Mouse (Mus musculus) frontal cortex, postnatal 14 days (tissue): ENCODE measurements around the gene Desi1.

Experiments
- DNase-seq, 2 experiments: peaks; one replicate each; pipeline ENCODE4 v3.0.0; 2022; ENCODE audit warnings: low spot score in 2 of 2

Desi1 gene

GRCm38 (mm10) chr15:82033762-82034161 is at the start of gene Desi1:
Desi1 (minus strand) TSS chr15:82033862.
- no peak for DNase-seq

- DNase-seq: peak in 1 of 2 experiments; percentile 17
Measured at GRCm38 (mm10) chr15:82081161-82081560, 47.5 kb upstream of the Desi1 start.

GRCm38 (mm10) chr15:82079883-82080282 is 46.2 kb upstream of the Desi1 start:
- DNase-seq: no peak

- DNase-seq: no peak
Measured at GRCm38 (mm10) chr15:82073490-82073889, 39.8 kb upstream of the Desi1 start.

- no peak for DNase-seq
Measured at GRCm38 (mm10) chr15:82071816-82072469, 38.3 kb upstream of the Desi1 start.

- no peak for DNase-seq
Measured at GRCm38 (mm10) chr15:82069898-82070297, 36.2 kb upstream of the Desi1 start, which contains the start of gene Mei1. Mei1 (plus strand) TSS chr15:82069996.

GRCm38 (mm10) chr15:82065511-82065910 is 31.8 kb upstream of the Desi1 start:
- peak; percentile 31 to 63 for DNase-seq

- DNase-seq: no peak
Measured at GRCm38 (mm10) chr15:82063909-82064308, 30.2 kb upstream of the Desi1 start.

GRCm38 (mm10) chr15:82058719-82059201 is 25.1 kb upstream of the Desi1 start, which contains the start of gene 4930407I10Rik:
4930407I10Rik (plus strand) TSS chr15:82059151.
- DNase-seq: no peak

GRCm38 (mm10) chr15:82052544-82052943 is 18.9 kb upstream of the Desi1 start:
- DNase-seq: no peak

GRCm38 (mm10) chr15:82047080-82047883 is 13.6 kb upstream of the Desi1 start, which contains the start of gene Snu13:
Snu13 (minus strand) TSS chr15:82047598.
- peak; percentile 83 to 92 for DNase-seq

GRCm38 (mm10) chr15:82046246-82046891 is 12.7 kb upstream of the Desi1 start:
- peak in 1 of 2 experiments; percentile 13 for DNase-seq

- no peak for DNase-seq
Measured at GRCm38 (mm10) chr15:82044166-82044784, 10.6 kb upstream of the Desi1 start.

- DNase-seq: no peak
Measured at GRCm38 (mm10) chr15:82040650-82041049, 7.0 kb upstream of the Desi1 start.

GRCm38 (mm10) chr15:82035904-82036689 is 2.4 kb upstream of the Desi1 start:
- DNase-seq: peak in 1 of 2 experiments; percentile 14

GRCm38 (mm10) chr15:82032386-82032785 is 1.3 kb downstream of the Desi1 start:
- no peak for DNase-seq

GRCm38 (mm10) chr15:82027726-82028125 is 5.9 kb downstream of the Desi1 start:
- no peak for DNase-seq

- DNase-seq: no peak
Measured at GRCm38 (mm10) chr15:82027276-82027675, 6.4 kb downstream of the Desi1 start.

- DNase-seq: no peak
Measured at GRCm38 (mm10) chr15:82023965-82024635, 9.6 kb downstream of the Desi1 start.

- no peak for DNase-seq
Measured at GRCm38 (mm10) chr15:82022535-82023088, 11.1 kb downstream of the Desi1 start.
